Mouse (Mus musculus): ENCODE data around the gene Catsper1. TPM values are rescaled to one million over a fixed set of nuclear protein-coding genes. Genes with fewer than 3 reads are reported as not detected.

The Catsper1 gene
- not detected in 2 replicates for polyA plus RNA-seq (2012; rRNA removed)

- WGBS: 95% methylated on average over 6 of the region's 6 CpGs
- Histone ChIP-seq H3K27me3 (ENCODE audit: control insufficient read depth, insufficient read depth, low read length) (no peaks in the 10 kb centered on the region; the same call in 1 of the 2 replicates), H3K4me3 (ENCODE audit: control insufficient read depth, insufficient read depth, low read length) (no peak within 1 kb of the TSS), H3K4me1 (replicated peaks; ENCODE audit: control insufficient read depth, insufficient read depth, low read length) (no peaks in the 10 kb centered on the region), H3K36me3 (ENCODE audit: control insufficient read depth, insufficient read depth, low read length) (no peaks in the 10 kb centered on the region), H3K27ac (ENCODE audit: control insufficient read depth, insufficient read depth, low read length) (no peak within 1 kb of the TSS)
- no peak for DNase-seq
- TF ChIP-seq CTCF (IDR thresholded peaks at IDR 0.05; ENCODE audit: borderline replicate concordance, control insufficient read depth, extremely low read depth, insufficient read depth, low read length, poor library complexity) (no peak), POLR2A (IDR thresholded peaks at IDR 0.05; ENCODE audit: control insufficient read depth, extremely low read depth, insufficient read depth, low read length, poor library complexity) (no peak)
Measured at GRCm38 (mm10) chr19:5335441-5335840, at the start of gene Catsper1. Gene Catsper1 (plus strand): TSS chr19:5335741.

DNA sequence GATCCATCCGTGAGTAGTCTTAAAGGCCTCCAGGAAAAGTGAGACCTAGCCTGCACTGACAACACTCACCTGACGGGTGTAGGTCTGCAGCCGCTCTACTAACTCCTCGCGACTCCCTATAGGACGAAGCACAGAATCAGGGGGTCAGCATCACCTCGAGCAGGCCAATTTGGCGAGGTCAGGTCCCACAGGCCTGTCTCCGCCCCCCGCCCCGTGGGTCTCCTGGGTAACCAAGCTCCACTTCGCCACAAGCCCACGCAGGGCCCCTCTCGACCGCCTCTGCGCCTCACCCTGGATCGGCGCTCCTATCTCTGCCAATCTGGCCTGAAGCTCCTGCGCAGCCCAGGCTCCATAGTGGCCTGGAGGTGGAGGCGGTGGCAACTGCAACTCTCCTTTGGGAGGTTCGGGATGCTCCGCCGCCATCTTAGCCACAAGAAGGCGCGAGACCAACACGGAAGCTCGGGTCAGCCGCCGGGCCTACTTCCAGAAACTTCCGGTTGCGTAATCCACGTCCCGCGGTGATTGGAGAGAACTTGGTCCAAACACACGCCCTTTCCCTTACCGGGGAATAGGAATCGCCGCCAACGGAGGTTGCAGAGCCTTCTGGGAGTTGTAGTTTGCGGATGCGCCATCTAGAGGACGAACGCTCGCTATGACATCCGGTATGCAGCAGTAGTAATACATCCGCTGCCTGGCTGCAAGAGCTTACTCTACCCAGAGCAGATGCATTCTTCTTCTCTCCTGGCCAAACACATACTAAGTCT, 40.4 kb upstream of the Catsper1 start, which contains the start of gene Sf3b2:
Gene Sf3b2 (minus strand): TSS at position 484 of the 764 bp plus-strand sequence.
- Histone ChIP-seq H3K4me3 (ENCODE audit: control insufficient read depth, insufficient read depth, low read length) (peak within 1 kb of the TSS; percentile 76), H3K4me1 (replicated peaks; ENCODE audit: control insufficient read depth, insufficient read depth, low read length) (peaks cover 6% of the 10 kb centered on the region), H3K27me3 (ENCODE audit: control insufficient read depth, insufficient read depth, low read length) (no peaks in the 10 kb centered on the region), H3K27ac (ENCODE audit: control insufficient read depth, insufficient read depth, low read length) (peak within 1 kb of the TSS; percentile 80), H3K36me3 (ENCODE audit: control insufficient read depth, insufficient read depth, low read length) (peaks cover 21% of the 10 kb centered on the region)
- peak; percentile 67 for TF ChIP-seq POLR2A (IDR thresholded peaks at IDR 0.05; ENCODE audit: control insufficient read depth, extremely low read depth, insufficient read depth, low read length, poor library complexity)
- 0 out of 2 replicates have a peak, but pooled peaks have one; percentile 56 for TF ChIP-seq CTCF (IDR thresholded peaks at IDR 0.05; ENCODE audit: borderline replicate concordance, control insufficient read depth, extremely low read depth, insufficient read depth, low read length, poor library complexity)
- under 1% methylated on average over 46 of the region's 46 CpGs for WGBS
- DNase-seq: peak; percentile 95

DNA sequence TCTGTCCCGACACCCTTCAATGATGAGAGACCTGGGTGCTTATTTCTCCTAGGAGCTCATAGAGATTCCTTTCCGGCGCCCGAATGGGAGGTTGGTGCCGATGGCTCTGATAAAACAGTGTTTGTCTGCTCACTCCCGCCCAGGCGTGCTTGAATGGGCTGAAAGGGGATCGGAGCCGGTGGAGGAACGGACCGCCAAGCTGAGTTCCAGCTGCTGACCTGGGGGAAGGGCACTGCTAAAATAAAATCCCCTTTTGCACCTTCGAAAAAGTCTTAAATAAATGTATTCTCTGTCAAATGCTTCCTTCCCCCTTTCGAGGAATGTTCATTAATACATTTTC, 39.8 kb upstream of the Catsper1 start:
- peak overlapping the region; percentile 50 for H3K4me3 ChIP-seq (ENCODE audit: control insufficient read depth, insufficient read depth, low read length)
- WGBS: under 1% methylated on average over 13 of the region's 13 CpGs

DNA sequence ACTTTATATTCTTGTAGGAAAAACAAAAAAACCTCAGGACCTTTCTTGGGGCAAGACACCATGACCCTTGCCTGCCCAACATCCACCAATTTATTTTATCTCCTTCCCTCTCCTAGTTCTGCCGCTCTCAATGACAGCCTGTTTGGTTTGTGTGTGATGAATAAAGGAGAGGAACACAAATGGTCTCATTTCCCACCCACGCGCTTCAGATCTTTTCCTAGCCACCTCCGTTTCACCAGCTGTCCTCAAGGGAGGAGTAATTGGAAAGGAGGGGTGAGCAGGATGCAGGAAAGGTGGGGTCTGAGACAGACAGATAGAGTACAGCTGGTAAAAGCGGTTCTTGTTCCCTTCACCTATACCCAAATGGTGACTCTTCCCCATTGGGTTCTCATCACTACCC, 38.9 kb upstream of the Catsper1 start:
- TF ChIP-seq POLR2A (IDR thresholded peaks at IDR 0.05; ENCODE audit: control insufficient read depth, extremely low read depth, insufficient read depth, low read length, poor library complexity): no peak
- no peak for TF ChIP-seq CTCF (IDR thresholded peaks at IDR 0.05; ENCODE audit: borderline replicate concordance, control insufficient read depth, extremely low read depth, insufficient read depth, low read length, poor library complexity)
- no peak for DNase-seq
- Histone ChIP-seq H3K4me3 (ENCODE audit: control insufficient read depth, insufficient read depth, low read length) (no peak overlapping the region), H3K27me3 (ENCODE audit: control insufficient read depth, insufficient read depth, low read length) (no peaks in the 10 kb centered on the region), H3K27ac (ENCODE audit: control insufficient read depth, insufficient read depth, low read length) (no peak overlapping the region), H3K4me1 (replicated peaks; ENCODE audit: control insufficient read depth, insufficient read depth, low read length) (peaks cover 6% of the 10 kb centered on the region), H3K36me3 (ENCODE audit: control insufficient read depth, insufficient read depth, low read length) (peaks cover 7% of the 10 kb centered on the region)
- 88% methylated on average over 5 of the region's 5 CpGs for WGBS

More for the DNA sequence above, 39.8 kb upstream of the Catsper1 start:
- H3K27me3 ChIP-seq (ENCODE audit: control insufficient read depth, insufficient read depth, low read length): no peaks in the 10 kb centered on the region
- no peak for TF ChIP-seq CTCF (IDR thresholded peaks at IDR 0.05; ENCODE audit: borderline replicate concordance, control insufficient read depth, extremely low read depth, insufficient read depth, low read length, poor library complexity)
- TF ChIP-seq POLR2A (IDR thresholded peaks at IDR 0.05; ENCODE audit: control insufficient read depth, extremely low read depth, insufficient read depth, low read length, poor library complexity): no peak
- peak overlapping the region; percentile 80 for H3K27ac ChIP-seq (ENCODE audit: control insufficient read depth, insufficient read depth, low read length)
- no peak for DNase-seq
- H3K4me1 ChIP-seq (replicated peaks; ENCODE audit: control insufficient read depth, insufficient read depth, low read length): peaks cover 6% of the 10 kb centered on the region
- H3K36me3 ChIP-seq (ENCODE audit: control insufficient read depth, insufficient read depth, low read length): peaks cover 15% of the 10 kb centered on the region

DNA sequence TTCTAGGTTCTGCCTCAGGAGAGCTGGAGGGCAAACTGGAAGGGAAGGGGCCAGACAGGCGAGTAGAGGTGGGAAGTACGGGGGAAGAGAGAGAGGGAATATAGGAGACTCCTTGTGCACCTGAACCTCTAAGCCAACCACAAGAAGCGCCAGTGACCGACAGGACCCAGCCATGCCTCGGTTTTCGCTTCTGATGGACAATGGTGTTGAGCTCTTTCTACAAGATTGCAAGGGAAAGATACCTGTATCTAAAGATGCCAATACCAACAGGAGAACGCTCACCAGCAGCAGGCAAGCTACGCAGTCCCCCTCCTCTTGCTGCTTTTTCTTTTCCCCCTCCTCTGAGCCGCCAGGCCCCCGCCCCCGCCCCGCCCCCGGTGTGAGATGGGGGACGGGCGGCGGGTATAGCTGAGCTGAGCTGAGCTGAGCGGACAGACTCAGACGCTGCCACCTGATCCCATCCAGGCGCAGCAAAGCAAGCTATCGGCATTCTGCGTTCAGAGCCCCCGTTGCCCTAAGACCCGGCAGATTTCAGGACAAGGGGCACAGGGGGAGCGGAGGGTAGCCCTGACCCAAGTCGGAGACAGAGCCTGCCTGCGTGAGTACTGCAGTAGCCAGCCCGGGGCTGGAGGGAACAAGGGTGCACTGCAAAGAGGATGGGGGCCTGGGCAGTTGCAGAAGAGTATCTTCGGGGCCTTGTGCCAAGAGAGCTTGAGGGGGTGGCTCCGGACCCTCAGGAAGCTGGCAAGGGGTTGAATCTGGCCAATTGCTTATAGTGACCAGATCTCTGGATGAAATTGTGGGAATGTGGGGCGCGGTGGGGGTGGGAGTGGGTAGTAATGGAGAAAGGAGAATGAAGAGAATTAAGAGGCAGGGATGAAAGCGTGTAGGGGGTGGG, 37.4 kb upstream of the Catsper1 start, which contains the start of gene Gal3st3:
Gene Gal3st3 (plus strand): TSS at position 429 of the 898 bp plus-strand sequence.
- no peak for DNase-seq
- Histone ChIP-seq H3K36me3 (ENCODE audit: control insufficient read depth, insufficient read depth, low read length) (no peaks in the 10 kb centered on the region; the same call in 1 of the 2 replicates), H3K4me3 (ENCODE audit: control insufficient read depth, insufficient read depth, low read length) (no peak within 1 kb of the TSS), H3K27me3 (ENCODE audit: control insufficient read depth, insufficient read depth, low read length) (no peaks in the 10 kb centered on the region), H3K4me1 (replicated peaks; ENCODE audit: control insufficient read depth, insufficient read depth, low read length) (peaks cover 6% of the 10 kb centered on the region), H3K27ac (ENCODE audit: control insufficient read depth, insufficient read depth, low read length) (no peak within 1 kb of the TSS)
- 58% methylated on average over 32 of the region's 32 CpGs for WGBS
- no peak for TF ChIP-seq CTCF (IDR thresholded peaks at IDR 0.05; ENCODE audit: borderline replicate concordance, control insufficient read depth, extremely low read depth, insufficient read depth, low read length, poor library complexity)
- TF ChIP-seq POLR2A (IDR thresholded peaks at IDR 0.05; ENCODE audit: control insufficient read depth, extremely low read depth, insufficient read depth, low read length, poor library complexity): no peak

- Histone ChIP-seq H3K4me1 (replicated peaks; ENCODE audit: control insufficient read depth, insufficient read depth, low read length) (0 out of 2 replicates have a peak, but pooled peaks cover 2% of the 10 kb centered on the region), H3K4me3 (ENCODE audit: control insufficient read depth, insufficient read depth, low read length) (no peak overlapping the region), H3K27me3 (ENCODE audit: control insufficient read depth, insufficient read depth, low read length) (no peaks in the 10 kb centered on the region), H3K27ac (ENCODE audit: control insufficient read depth, insufficient read depth, low read length) (no peak overlapping the region), H3K36me3 (ENCODE audit: control insufficient read depth, insufficient read depth, low read length) (no peaks in the 10 kb centered on the region)
- TF ChIP-seq POLR2A (IDR thresholded peaks at IDR 0.05; ENCODE audit: control insufficient read depth, extremely low read depth, insufficient read depth, low read length, poor library complexity): no peak
- no peak for TF ChIP-seq CTCF (IDR thresholded peaks at IDR 0.05; ENCODE audit: borderline replicate concordance, control insufficient read depth, extremely low read depth, insufficient read depth, low read length, poor library complexity)
- no peak for DNase-seq
- 77% methylated on average over 6 of the region's 6 CpGs for WGBS
Measured at GRCm38 (mm10) chr19:5300588-5300987, 35.0 kb upstream of the Catsper1 start.

Measured in thymus, adult 2 months (tissue).